Mouse (Mus musculus) bone marrow macrophage, adult 2 months (primary cell): ENCODE measurements around the gene Grm8.

Source experiments
- CTCF ChIP-seq: IDR thresholded peaks from 2 replicates; pipeline ENCODE4 v1.5.1; 2012; ENCODE audit warnings: low read depth, mild to moderate bottlenecking, low read length, moderate library complexity
- POLR2A ChIP-seq: IDR thresholded peaks from 2 replicates; pipeline ENCODE4 v1.6.1; 2012; ENCODE audit warnings: mild to moderate bottlenecking, low read depth, low read length, borderline replicate concordance

DNA sequence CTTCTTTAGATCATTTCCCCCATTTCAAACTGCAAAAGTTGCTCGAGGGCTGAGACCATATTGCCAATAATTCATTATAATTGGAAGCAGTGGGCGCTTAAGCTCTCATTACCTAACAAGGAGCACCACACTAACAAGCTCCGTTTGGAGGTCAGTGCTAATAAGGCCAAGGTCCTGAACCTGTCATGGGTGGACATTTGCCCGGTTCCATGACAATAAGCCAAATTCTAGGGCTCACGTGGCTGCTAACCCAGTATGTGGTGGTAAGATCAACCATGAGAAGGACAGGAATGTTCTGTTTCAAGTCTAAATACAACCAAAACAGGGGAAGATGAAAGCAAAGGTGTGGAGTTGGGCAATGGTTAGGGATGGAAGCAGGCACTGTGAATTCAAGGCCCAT, 322.2 kb downstream of the Grm8 start:
- TF ChIP-seq POLR2A (no peak), CTCF (no peak)
